Mouse (Mus musculus): ENCODE measurements around the gene Samm50.

GRCm38 (mm10) chr15:84231113-84231712 lies 39.2 kb downstream of the Samm50 start:
- TF ChIP-seq CTCF (conservative IDR thresholded peaks at IDR 0.05; ENCODE audit: low read length), result no peak
- no peak for TF ChIP-seq POU5F1 (IDR thresholded peaks at IDR 0.05; ENCODE audit: borderline replicate concordance, low read length)
- TF ChIP-seq NANOG (IDR thresholded peaks at IDR 0.05; ENCODE audit: borderline replicate concordance, low read length), result no peak
